Mouse (Mus musculus): ENCODE measurements at regions not wholly inside any gene's neighbourhood (a gene's known extent, or its start where the extent isn't known, plus 50 kb on each side); places are given as distances from the start of the nearest gene placed in this dataset.

DNA sequence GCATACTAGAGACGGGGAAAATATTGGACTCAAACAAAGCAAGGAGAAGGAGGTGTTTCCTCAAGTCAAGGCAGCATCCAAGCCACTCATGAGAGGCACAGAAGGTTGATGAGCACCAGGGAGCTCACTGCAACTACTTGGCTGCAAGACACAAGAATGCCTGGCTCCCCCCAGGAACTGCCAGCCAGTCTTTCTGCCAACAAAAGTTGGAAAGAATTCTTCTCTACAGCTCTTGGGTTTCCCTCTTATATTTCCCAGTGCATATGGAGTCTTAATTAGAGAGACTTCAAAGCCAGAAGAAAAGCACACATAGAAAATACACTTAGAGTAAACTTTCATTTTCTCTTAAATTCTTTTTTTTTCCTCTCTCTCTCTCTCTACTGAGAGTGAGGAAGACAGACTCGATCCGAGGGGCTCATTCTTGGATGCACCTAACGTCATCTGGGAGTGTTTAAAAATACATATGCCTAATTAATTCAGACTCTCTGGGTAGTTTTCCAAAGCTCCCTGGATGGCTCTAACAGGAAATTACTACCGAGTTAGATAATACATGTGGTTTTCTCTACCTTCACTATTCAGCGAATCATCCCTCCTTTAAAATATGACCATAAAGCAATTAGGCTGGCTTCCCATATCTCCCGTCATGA, 222.7 kb downstream of the Fam84b start:
- no peak for DNase-seq (ENCODE audit: low spot score in 2 of 2)

DNA sequence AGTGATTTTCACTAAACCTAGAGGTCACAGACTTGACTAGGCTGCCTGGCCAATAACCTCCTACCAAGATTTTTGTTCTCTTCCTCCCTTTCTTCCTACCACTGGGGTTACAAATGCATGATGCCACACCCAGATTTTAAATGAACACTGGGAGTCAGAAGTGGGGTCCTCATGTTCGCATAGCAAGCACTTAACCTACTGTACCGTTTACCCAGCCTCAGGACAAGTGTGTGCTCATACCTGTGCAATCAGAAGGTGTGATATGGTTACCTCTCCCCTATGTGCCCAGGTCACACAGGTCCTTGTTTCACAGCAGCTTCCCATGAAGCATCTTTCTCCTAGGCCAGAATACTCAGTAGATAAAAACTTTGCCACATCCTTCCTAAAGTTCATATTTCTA, 234.8 kb downstream of the Fam84b start:
- DNase-seq (ENCODE audit: low spot score in 2 of 2): no peak

DNA sequence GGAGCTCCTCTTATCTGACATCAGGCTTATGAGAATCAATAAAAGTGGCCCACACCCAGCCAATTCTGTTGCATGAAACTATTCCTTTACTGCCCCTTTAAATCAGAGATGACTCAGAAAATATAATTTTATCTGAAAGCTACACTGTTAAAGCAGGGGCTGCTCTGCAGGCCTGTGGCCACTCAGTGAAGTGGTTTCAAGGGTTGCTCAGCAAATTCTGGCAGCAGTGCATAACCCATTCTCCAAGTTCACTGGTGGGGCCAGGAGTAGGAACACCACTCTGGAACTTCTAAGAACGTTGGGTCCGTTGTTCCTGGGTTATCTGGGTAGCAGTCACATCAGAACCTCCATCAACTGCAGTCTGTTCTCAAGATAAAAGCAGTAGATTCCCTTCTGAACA, 236.2 kb downstream of the Fam84b start:
- no peak for DNase-seq (ENCODE audit: low spot score in 2 of 2)

DNA sequence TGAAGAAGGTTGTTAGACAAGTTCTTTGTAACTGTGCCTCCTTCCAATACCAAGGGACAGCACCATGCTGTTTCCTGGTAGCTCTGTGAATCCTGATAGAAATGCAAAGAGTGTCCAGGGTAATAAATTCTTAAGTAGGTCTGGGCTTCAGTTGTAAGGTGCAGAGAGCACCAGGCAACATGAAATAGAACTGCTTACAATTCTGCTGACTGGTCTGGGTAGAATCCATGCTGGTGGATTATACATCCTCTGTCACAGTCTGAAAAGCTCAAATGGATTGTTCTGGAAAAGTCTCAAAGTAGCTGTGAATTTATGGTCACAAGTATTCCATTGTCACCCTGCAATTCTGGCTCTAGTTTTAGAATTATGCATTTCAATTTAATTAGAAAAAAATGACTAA, 251.7 kb downstream of the Fam84b start:
- DNase-seq (ENCODE audit: low spot score in 2 of 2): no peak

DNA sequence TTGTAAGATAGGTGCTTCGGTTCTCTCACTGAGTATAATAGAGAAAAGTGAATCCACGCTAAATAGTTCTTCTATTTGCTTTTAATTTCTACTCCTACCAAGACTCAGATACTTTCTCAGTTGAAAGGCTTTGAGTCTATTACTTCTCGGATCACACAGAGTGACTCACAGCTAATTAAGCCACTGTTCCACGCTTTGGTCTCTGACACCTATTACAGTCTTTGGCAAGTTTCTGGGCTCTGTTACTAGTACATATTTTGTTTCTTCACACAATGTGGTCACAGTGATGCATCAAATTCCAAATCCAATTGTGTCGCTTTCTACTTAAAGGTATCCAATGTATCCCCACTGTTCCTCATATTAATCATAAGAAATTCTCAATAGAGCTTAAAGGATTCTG, 276.5 kb downstream of the Fam84b start:
- no peak for DNase-seq (ENCODE audit: low spot score in 2 of 2)

DNA sequence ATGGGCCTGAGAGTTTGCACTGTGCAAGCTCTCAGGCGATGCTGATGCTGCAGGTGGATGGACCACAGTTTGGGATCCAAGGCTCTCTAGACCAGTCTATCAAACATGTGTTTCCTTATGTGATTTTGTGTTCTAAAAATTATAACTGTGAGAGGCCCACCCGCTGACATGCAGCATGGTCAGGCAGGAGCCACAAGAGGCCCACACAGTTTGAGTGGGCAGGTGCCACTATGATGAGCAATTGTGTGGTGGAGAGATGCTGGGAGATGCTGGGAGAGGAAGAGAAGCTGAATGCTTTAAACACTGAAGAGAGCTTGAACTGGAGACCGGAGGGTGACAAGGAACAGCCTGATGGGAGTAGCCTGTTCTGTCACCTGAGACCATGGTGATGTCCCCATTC, 287.3 kb downstream of the Fam84b start:
- DNase-seq (ENCODE audit: low spot score in 2 of 2): no peak

DNA sequence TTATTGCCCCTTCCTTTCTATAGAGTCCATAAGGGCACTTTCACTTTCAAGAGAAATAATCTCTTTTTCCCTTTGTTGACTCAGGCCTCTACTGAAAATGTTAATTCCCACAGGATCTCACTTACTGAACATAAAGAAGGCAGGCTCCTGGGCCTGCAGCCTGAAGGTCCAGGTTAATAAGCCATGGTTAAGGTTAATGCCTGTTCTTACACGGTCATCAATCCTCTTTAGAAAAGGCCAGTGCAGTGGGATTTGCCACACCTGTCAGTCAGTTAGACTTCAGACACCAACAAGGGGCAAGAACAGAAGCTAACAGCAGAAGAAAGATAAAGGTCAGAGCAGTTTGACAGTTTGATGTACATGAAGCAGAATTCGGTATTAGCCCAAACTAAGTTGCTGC, 288.6 kb downstream of the Fam84b start:
- no peak for DNase-seq (ENCODE audit: low spot score in 2 of 2)

DNA sequence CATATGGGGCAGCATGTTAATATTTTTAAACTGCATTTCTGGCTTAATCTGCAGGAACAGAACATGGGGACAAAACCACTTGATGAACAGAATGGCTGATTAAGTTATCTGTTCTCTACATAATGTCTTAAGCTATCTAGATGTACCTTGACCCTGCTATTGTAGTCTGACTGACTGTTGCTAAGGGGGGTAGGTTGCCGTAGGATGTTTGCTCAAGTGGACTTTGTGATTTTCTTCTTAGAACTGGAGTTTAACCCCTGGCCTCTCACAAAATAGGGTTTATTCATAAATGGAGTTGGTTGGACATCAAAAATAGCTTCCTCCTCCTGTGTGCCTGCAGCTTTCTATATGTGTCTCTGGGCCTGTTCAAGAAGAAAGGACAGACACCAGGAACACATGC, 292.9 kb downstream of the Fam84b start:
- DNase-seq (ENCODE audit: low spot score in 2 of 2): no peak

DNA sequence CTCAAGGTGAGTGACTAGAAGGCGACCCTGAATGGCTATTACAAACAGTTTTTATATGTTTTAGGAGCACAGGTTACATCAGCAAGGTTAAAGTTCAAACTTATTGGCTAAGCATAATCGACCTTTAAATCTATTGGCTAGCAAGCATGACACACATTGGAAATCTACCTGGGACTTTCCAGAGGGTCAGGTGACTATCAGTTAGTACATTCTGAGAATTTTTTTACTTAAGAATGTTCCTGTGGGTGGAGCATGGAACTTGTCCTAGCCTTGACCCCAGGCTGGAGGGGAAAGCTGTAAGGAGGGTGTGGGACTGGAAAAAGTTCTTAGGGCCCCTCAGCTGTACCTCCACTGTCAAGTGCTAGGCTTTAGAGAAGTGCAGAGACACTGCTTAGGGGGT, 297.9 kb downstream of the Fam84b start:
- no peak for DNase-seq (ENCODE audit: low spot score in 2 of 2)

DNA sequence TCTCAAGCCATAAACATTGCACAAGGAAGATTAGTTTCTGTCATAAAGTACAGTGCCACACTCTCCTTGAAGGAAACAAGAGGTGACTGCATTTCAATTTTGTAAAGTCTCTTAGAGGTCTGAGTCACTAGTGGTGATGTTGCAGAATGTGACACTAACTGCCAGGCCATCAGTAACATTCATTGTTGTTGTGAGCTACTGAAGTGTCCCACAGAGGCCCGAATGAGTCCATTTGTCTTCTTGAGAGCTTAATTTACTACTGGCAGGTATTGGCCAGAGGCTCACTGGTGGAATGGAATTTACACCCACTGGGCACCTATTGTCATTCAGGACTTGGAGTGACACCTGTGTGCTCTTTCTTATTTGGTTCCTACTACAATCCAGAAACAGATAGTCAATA, 299.0 kb downstream of the Fam84b start:
- DNase-seq (ENCODE audit: low spot score in 2 of 2): no peak

DNA sequence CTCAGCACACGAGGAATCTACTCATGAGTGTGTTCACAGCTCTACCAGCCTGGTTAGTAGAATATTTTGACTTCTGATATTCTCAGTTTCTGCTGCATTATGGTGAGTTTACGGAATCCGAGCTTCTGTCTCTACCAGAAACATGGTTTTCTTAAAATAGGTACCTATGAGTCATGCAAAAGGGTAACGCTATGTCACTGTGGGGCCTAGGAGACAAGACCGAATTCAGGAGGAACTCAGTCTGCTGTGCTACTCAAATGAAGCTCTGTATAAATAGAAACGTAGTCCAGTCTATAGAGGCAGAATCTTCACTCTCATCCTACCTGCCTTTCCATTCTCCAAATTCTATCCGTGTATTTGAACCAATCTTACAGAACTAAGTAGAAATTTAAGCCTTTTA, 305.5 kb downstream of the Fam84b start:
- no peak for DNase-seq (ENCODE audit: low spot score in 2 of 2)

DNA sequence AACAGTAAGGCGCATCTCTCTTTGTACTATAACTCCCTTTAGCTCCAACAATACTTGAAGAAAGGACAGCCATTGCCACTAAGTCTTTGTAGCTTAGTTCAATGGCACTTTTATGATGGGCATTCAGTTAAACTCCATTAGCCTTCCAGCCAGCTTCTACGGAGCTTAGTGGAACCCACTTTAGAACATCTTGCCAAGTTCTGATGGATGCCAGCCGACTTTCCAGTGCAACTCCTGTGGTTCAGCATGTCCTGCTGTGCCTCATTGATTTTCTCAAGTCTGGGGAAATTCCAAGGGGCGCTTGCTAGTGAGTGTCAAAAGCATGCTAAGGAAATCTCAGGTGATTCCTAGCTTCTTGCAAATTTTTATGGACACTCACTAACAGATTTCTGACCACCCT, 316.4 kb downstream of the Fam84b start:
- no peak for DNase-seq (ENCODE audit: low spot score in 2 of 2)

DNA sequence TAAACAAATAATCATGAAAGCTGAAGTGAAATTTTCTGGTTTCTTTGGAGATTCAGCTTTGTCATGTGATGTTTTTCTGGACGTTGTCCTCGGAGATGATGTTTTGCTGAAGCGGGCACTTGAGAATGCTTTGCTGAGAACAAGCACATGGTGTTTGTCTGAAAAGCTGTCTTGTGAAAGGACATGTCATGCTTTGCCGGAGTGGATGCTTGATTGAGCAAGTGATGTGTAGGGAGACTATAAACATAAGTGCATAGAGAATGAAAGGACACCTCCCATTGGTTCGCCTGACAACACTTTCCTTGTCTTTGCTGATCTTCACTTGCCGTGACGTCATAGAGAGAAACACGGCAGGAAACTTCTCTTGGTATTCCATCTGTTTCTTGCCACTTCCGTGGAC, 318.9 kb downstream of the Fam84b start:
- DNase-seq (ENCODE audit: low spot score in 2 of 2): no peak

DNA sequence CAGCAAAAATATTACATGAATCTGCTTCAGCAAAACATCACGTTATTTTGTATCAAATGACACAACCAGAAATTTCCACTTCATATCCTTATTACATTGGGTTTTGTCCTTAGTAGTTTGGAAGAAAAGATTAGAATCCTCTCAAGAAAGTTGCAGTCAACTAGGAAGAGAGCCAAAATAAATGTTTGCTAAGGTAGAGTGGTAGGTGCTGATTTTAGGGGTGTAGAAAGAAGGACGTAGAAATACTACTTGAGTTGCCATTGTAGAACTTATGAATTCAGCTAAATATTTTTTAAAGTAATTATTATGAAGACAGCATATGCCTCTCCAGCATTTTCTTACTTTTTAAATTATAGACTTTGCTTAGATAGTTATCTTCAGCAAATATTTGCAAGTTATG, 336.8 kb downstream of the Fam84b start:
- DNase-seq (ENCODE audit: low spot score in 2 of 2): no peak

DNA sequence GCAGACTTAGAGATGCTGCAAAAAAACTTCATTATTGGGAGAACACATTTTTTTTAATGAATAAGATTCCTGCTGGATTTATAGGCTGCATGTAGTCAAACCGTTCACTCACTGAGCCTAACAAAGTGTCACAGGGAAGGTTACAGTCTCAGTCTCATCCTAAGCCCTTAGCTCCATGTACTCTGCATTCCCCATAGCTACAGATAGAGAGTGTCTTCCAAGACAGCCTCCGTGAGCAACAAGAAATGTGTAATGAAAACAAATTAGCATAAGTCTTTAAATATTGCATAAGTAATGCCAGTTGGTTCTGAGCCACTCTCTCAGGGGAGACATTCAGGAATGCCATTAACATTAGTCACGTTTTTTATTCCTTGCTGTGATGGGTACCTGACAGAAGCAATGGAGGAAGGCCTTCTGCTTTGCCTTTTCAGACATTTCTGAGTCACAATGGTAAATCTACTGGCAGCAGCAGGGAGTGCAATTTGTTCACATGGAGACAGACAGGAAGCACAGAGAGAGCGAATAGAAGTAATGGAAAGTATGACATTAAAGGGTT, 376.7 kb downstream of the Fam84b start:
- DNase-seq (ENCODE audit: low spot score in 2 of 2): no peak

DNA sequence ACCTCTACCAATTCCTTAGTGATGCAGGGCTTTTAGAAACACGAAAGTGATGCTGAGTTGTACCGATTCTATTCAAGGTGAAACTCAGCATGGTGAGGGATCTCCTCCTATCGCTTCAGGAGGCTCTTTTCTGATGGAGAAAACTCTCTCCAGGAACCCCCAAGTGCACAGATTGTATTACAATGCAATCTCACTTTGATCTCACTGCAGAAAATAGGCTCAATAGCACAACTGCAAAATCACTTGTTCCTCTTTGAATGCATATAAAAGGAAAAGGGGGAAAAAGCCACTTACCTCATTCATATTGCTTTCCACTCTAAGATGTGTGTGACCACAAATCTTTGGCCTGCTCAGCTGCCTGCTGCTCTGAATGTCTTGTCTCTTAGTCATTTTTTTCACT, 378.5 kb downstream of the Fam84b start:
- DNase-seq (ENCODE audit: low spot score in 2 of 2): no peak

DNA sequence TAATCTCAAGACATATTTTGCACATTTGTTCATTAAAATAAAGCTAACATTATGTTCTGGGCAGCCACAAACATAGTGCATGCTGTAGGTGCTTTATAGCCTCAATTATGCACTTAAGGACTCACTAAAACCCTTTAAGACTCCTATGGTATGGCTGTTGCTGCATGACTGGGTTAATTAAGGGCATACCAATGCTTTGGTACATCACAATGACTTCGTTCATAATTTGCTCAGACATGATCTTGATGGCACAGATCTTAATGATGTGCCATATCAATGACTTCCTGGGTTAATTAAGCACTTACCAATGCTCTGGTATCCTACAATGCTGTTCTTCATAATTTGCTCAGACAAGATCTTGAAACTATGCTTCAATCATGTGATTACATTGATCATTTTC, 415.5 kb upstream of the 4933412E24Rik start:
- no peak for DNase-seq (ENCODE audit: low spot score in 2 of 2)

DNA sequence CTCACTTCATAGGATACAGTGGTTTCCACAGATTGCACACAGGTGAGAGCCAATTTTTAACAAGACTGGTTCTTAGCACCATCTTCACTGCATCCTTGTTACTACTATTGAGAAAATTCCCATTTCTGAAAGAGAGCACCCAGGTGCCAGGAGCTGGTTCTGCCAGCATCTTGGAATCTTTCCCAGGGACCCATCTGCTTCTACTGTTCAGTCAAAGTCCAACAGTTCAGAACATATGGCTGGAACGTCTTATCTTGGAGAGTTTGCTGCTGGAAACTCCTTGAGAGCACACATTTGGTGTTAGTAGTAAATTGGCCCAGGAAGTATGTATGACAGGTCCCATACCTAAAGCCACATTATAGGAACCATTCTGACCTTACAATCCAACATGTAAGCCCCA, 402.7 kb upstream of the 4933412E24Rik start:
- DNase-seq (ENCODE audit: low spot score in 2 of 2): no peak

DNA sequence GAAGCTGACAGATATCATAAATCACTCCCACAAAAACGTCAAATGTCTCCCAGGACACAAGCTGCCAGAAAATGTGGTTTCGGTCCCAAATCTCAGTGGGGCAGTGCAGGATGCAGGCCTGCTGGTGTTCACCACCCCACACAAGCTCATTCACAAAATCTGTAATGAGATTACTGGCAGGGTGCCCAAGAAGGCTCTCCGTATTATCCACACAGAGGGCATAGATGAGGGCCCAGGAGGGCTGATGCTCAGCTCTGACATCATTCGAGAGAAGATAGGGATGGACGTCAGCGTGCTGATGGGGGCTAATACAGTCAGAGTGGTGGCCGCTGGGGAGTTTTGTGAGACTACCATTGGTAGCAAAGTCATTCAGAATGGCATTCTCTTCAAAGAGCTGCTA, 375.9 kb upstream of the 4933412E24Rik start:
- no peak for DNase-seq (ENCODE audit: low spot score in 2 of 2)

DNA sequence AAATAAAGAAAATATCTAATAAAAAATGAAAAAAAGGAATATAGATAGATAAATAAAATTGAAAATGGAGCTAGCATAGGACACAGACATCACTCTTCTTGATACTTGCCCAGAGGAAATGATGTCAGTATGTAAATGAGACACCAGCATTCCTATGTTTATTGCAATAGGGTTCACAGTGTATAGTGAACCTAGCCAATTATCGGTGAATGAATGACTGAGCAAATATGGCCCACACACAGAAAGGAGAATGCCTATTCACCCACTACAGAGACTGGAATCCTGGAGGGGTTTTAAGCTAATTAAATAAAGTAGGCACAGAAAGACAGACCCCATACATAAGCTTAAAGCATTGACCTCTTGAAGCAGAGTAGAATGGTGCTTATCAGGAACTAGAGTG, 373.9 kb upstream of the 4933412E24Rik start:
- no peak for DNase-seq (ENCODE audit: low spot score in 2 of 2)

DNA sequence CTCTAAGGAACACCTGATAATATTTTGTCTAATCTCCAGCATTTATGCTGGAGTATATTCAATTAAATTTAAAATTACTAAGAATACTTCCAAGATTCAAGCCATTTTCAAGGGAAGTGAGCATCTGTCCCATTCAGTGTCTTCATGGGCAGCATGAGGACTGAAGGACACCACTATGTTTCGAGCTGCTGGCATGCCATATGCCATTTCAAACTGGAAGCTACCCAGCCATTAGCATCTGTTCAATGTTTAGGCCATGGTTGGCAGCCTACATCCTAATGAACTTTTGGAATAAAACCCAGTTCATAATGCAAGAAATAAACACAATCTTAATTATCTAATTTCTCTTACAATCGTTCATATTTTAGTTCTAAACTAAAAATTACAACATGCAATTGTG, 371.5 kb upstream of the 4933412E24Rik start:
- no peak for DNase-seq (ENCODE audit: low spot score in 2 of 2)

Measured in spleen, postnatal 14 days (tissue).